Mouse (Mus musculus) testis, adult 2 months (tissue): ENCODE measurements around the gene Mmp17. TPM values are rescaled to one million over a fixed set of nuclear protein-coding genes. Genes with fewer than 3 reads are reported as not detected.

Source experiments
- H3K27ac ChIP-seq: fragments of 200-500 bp; 2 replicates; pipeline ENCODE4 v1.5.1; 2012; ENCODE audit warnings: low read depth, low read length; ENCODE audit not compliant: control insufficient read depth, insufficient read depth
- H3K27me3 ChIP-seq: fragments of 200-500 bp; 2 replicates; pipeline ENCODE4 v1.6.1; 2012; ENCODE audit warnings: mild to moderate bottlenecking, low read length, moderate library complexity; ENCODE audit not compliant: control insufficient read depth, insufficient read depth
- H3K36me3 ChIP-seq: fragments of 200-500 bp; 2 replicates; pipeline ENCODE4 v1.6.1; 2012; ENCODE audit warnings: mild to moderate bottlenecking, low read length; ENCODE audit not compliant: control insufficient read depth, insufficient read depth
- H3K4me1 ChIP-seq: fragments of 200-500 bp; 2 replicates; pipeline ENCODE4 v1.6.1; 2012; ENCODE audit warnings: low read length; ENCODE audit not compliant: control insufficient read depth, insufficient read depth
- H3K4me3 ChIP-seq: fragments of 200-500 bp; 2 replicates; pipeline ENCODE4 v1.5.1; 2012; ENCODE audit warnings: low read depth, mild to moderate bottlenecking, low read length, moderate library complexity, mixed read lengths; ENCODE audit not compliant: control insufficient read depth
- CTCF ChIP-seq: fragments of 200-500 bp; IDR thresholded peaks from 2 replicates; pipeline ENCODE4 v1.5.1; 2012; ENCODE audit warnings: low read depth, mild to moderate bottlenecking, inconsistent platforms, low read length, moderate library complexity; ENCODE audit not compliant: control insufficient read depth, insufficient read depth, insufficient replicate concordance
- POLR2A ChIP-seq: fragments of 200-500 bp; IDR thresholded peaks from 2 replicates; pipeline ENCODE4 v1.6.1; 2012; ENCODE audit warnings: low read depth, mild to moderate bottlenecking, inconsistent platforms, low read length, moderate library complexity; ENCODE audit not compliant: control insufficient read depth
- polyA plus RNA-seq: library from polyadenylated mRNA; depleted of rRNA; stranded (reverse); fragments of >200 nt; gene quantifications from 2 replicates; pipeline ENCODE4 v1.2.3, GENCODE M21; 2012

Mmp17 gene
- polyA plus RNA-seq, 1 experiment: 0.93 TPM

DNA sequence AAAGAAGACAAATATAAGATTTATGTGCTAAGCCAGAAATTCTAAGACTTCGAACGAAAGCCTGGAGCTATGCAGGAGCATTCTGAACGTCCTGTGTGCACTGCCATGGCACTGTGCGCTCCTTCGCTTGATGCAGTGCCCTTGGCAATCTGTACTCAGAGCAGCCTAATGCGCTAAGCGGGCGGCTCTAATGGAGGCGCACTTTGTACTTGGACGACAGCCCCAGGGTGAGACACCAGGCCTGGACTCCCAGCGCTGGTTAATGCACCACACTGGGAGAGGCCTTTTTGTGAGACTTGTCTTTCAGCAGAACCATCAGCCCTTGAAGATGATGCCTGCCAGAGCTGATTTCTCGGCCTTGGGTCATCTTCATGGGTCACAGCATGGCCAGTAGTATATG, 34.3 kb upstream of the Mmp17 start:
- H3K27ac ChIP-seq: no peak overlapping the region
- TF ChIP-seq POLR2A: no peak
- TF ChIP-seq CTCF: no peak
- H3K4me1 ChIP-seq: no peaks in the 10 kb centered on the region
- peaks cover 15% of the 10 kb centered on the region for H3K36me3 ChIP-seq
- no peaks in the 10 kb centered on the region for H3K27me3 ChIP-seq
- H3K4me3 ChIP-seq: no peak overlapping the region

DNA sequence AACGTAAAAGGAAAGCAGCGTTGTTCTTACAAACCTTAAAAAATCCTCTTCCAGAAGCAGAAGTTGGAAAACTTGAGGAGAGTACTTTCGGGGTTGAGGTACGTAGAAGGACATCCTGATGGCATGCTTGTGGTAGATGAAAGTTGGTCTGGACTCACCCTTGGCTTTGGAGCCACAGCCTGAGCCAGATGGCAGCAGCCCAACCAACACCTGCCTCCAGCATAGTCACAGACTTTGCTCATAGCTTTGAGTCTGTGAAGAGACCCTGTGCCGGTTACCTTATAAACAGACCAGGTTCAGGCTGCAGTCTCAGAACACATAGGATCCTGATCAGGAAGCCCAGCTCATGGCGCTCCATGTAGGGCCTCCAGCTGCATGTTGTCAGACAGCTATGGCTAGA, 33.2 kb upstream of the Mmp17 start:
- TF ChIP-seq CTCF: no peak
- TF ChIP-seq POLR2A: no peak
- Histone ChIP-seq H3K4me3 (no peak overlapping the region), H3K27ac (no peak overlapping the region), H3K4me1 (no peaks in the 10 kb centered on the region), H3K27me3 (no peaks in the 10 kb centered on the region), H3K36me3 (peaks cover 15% of the 10 kb centered on the region)

DNA sequence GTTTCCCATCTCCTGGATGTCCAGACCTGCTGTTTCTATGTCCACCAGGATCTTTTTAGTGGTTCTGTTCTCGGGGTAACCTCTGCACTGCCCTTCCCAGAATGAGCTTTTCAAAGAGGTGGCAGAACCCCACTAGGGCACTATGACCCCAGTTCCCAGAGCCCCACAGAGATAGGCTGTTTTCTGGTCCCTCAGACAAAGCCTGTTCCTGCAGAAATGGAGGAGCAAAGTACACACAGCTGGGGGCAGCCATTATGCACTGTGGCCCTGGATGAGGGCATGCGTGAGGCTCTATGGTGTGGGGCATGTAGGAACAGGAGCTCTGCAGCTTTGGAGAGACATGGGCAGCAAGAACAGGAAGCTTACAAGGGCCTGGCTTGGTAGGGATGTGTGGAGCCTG, 32.0 kb upstream of the Mmp17 start:
- H3K36me3 ChIP-seq: peaks cover 14% of the 10 kb centered on the region

DNA sequence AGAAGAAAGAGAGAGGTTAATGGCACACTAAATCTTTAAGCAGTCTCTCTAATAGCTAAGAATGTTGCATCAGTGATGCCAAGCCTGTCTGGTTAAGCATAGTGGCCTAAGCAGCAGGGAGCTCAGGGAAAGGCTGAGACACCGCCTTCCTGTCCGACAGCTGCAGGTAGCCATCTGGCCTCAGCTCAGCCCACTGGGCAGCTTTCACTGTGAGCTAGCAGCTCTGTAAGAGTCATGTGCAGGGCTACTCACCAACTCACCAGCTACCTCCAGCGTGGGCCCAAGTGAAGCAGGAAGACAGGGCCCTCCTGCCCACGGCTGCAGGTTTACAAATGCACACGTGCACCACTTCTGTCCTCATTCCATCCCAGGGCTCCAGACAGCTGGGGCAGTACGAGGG, 30.3 kb upstream of the Mmp17 start:
- TF ChIP-seq POLR2A (no peak), CTCF (no peak)

More for the DNA sequence above, 32.0 kb upstream of the Mmp17 start:
- Histone ChIP-seq H3K4me1 (no peaks in the 10 kb centered on the region), H3K4me3 (no peak overlapping the region), H3K27me3 (no peaks in the 10 kb centered on the region), H3K27ac (no peak overlapping the region)
- TF ChIP-seq POLR2A: no peak
- no peak for TF ChIP-seq CTCF

DNA sequence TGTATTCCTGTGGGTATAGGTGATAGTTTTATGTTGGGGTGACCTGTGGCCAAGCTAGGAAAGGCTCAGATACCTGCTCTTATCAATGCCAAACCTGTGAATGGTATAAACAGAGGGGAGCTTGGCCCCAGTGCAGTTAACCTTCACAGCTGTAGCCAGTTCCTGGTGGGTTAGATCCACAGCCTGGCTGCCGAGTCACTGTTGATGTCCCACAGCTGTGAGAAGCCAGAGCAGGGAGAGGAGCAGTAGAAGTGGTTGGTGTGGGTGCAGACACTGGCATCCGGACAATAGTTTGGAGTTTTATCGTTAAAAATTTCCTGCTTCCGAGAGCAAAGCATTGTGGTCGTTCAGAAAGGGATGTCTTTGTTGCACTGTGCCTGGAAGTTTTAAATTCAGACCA, 25.4 kb upstream of the Mmp17 start:
- H3K27ac ChIP-seq: no peak overlapping the region
- H3K4me1 ChIP-seq: no peaks in the 10 kb centered on the region
- TF ChIP-seq CTCF (no peak), POLR2A (no peak)
- no peak overlapping the region for H3K4me3 ChIP-seq
- H3K36me3 ChIP-seq: peaks cover 4% of the 10 kb centered on the region
- no peaks in the 10 kb centered on the region for H3K27me3 ChIP-seq

More for the DNA sequence above, 30.3 kb upstream of the Mmp17 start:
- Histone ChIP-seq H3K27ac (no peak overlapping the region), H3K4me3 (no peak overlapping the region), H3K4me1 (no peaks in the 10 kb centered on the region), H3K36me3 (peaks cover 14% of the 10 kb centered on the region), H3K27me3 (no peaks in the 10 kb centered on the region)

DNA sequence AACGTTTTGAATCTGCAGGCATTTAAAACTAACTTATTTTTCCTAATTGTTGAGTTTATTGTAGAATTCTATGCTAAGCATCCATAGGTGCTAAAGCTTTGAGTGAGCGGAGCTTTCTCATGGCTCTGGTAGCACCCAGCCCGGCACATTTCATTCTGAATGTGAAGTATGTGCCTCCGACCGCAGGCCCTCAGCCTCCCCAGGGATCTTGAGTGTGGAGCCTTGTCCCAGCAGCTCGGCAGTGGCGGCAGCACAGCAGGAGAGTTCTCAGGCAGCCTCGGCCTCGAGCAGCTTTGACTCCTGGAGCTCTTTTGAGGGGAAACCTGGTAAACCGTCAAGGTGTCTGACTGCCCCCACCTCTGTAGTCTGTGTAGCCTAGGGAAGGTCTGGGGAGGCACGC, 24.7 kb upstream of the Mmp17 start:
- H3K27me3 ChIP-seq: no peaks in the 10 kb centered on the region
- H3K4me3 ChIP-seq: no peak overlapping the region
- H3K4me1 ChIP-seq: no peaks in the 10 kb centered on the region
- no peak overlapping the region for H3K27ac ChIP-seq
- peaks cover 2% of the 10 kb centered on the region for H3K36me3 ChIP-seq
- TF ChIP-seq POLR2A (no peak), CTCF (no peak)

DNA sequence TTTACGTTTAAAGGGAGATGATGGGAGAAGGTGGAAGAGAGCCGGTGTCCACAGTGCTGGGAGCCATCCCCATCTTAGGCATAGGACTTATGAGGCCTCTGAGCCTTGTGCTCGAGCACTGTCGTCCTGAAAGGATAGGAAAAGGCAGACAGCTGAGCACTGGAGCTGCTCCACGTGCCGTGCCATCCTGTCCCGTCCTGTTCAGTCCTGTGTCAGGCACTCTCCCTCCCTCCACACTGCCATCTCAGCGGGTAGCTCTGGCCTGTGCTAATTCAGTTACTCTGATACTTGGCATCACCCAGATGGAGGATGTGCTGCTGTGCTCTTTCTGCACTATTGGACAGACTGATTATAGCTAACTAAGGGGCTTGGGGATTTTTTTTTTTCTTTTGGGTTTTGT, 21.6 kb upstream of the Mmp17 start:
- Histone ChIP-seq H3K27ac (no peak overlapping the region), H3K36me3 (peaks cover 2% of the 10 kb centered on the region), H3K4me3 (no peak overlapping the region), H3K4me1 (no peaks in the 10 kb centered on the region), H3K27me3 (no peaks in the 10 kb centered on the region)
- TF ChIP-seq POLR2A: no peak
- TF ChIP-seq CTCF: no peak

DNA sequence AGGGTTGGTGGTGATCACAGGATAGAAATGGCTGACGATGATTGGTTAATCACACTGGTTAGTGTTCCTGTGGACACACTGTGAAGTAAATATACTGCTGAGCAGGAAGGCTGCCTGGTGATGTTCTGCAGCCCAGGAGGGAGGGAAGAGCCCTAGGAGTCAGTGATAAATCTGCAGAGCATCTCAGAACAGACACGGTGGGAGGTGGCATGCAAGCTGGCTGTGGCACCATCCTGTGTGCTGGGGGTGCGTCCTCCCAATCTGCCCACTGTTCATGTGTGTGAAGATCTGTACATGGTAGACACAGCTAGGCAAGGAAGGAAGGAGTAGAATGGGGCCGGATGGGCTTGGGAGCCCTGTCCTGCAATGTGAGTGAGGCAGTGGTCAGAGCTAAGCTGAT, 15.4 kb upstream of the Mmp17 start:
- H3K36me3 ChIP-seq: no peaks in the 10 kb centered on the region; the same call in none of the 2 replicates
- H3K4me1 ChIP-seq: no peaks in the 10 kb centered on the region
- no peak overlapping the region for H3K27ac ChIP-seq

More for the DNA sequence above, 15.4 kb upstream of the Mmp17 start:
- Histone ChIP-seq H3K4me3 (no peak overlapping the region), H3K27me3 (no peaks in the 10 kb centered on the region)
- no peak for TF ChIP-seq POLR2A
- TF ChIP-seq CTCF: no peak
